Mouse (Mus musculus) liver, postnatal 0 days (tissue): ENCODE data around the gene Cyb5d1. TPM values are rescaled to one million over a fixed set of nuclear protein-coding genes. Genes with fewer than 3 reads are reported as not detected.

Experiments used
- ATAC-seq: fragments of 200-750 bp; cut with Nextera tagmentation; 2 replicates; pipeline ENCODE4 v1.8.0; 2017; ENCODE audit warnings: mild to moderate bottlenecking, moderate library complexity
- DNase-seq: peaks from one replicate; pipeline ENCODE4 v3.0.0-alpha.2; 2016
- H3K27ac ChIP-seq: fragments of 300-500 bp; sonication (generic); 2 replicates; pipeline ENCODE4 v1.5.1; 2014; ENCODE audit warnings: antibody characterized with exemption, moderate library complexity, mild to moderate bottlenecking, low read depth
- H3K27me3 ChIP-seq: fragments of 300-500 bp; sonication (generic); 2 replicates; pipeline ENCODE4 v1.6.1; 2014; ENCODE audit warnings: low read length, control low read depth, mixed read lengths; ENCODE audit not compliant: insufficient read depth
- H3K36me3 ChIP-seq: fragments of 300-500 bp; sonication (generic); replicated peaks from 2 replicates; pipeline ENCODE4 v1.6.1; 2014; ENCODE audit warnings: mild to moderate bottlenecking, control low read depth, low read length, moderate library complexity, mixed read lengths; ENCODE audit not compliant: insufficient read depth
- H3K4me1 ChIP-seq: fragments of 300-500 bp; sonication (generic); 2 replicates; pipeline ENCODE4 v1.6.1; 2014; ENCODE audit warnings: antibody characterized with exemption, mild to moderate bottlenecking, control low read depth; ENCODE audit not compliant: insufficient read depth
- H3K4me2 ChIP-seq: fragments of 300-500 bp; sonication (generic); 2 replicates; pipeline ENCODE4 v1.6.1; 2014; ENCODE audit warnings: low read depth, mild to moderate bottlenecking, low read length, moderate library complexity, mixed read lengths
- H3K4me3 ChIP-seq: fragments of 300-500 bp; sonication (generic); 2 replicates; pipeline ENCODE4 v1.5.1; 2014; ENCODE audit warnings: low read depth, low read length
- H3K9ac ChIP-seq: fragments of 300-500 bp; sonication (generic); replicated peaks from 2 replicates; pipeline ENCODE4 v1.6.1; 2014; ENCODE audit warnings: mild to moderate bottlenecking, moderate library complexity
- H3K9me3 ChIP-seq: fragments of 300-500 bp; sonication (generic); 2 replicates; pipeline ENCODE4 v1.6.1; 2016; ENCODE audit warnings: mild to moderate bottlenecking, control low read depth, low read length, mixed read lengths
- CTCF ChIP-seq: sonication (generic); IDR thresholded peaks from 2 replicates; pipeline ENCODE4 v1.5.1; 2016; ENCODE audit warnings: antibody characterized with exemption, low read depth
- EP300 ChIP-seq: IDR thresholded peaks from 2 replicates; pipeline ENCODE4 v1.6.1; 2016; ENCODE audit warnings: antibody characterized with exemption, low read depth, mild to moderate bottlenecking
- WGBS: fragments of 180-500 bp; shearing (Covaris S2); extraction: QIAGEN DNeasy Blood & Tissue Kit; methylation state at CpG from one replicate; pipeline ENCODE4 v1.1.7; 2014; ENCODE audit not compliant: insufficient replicate concordance; 5-methylcytosine and 5-hydroxymethylcytosine counted together
- polyA plus RNA-seq: library from polyadenylated mRNA; unstranded; fragments of >200 nt; fragmentation: Nextera tagmentation; extraction: Ambion mirVana; gene quantifications from 2 replicates; pipeline ENCODE4 v1.2.1, GENCODE M21; 2015

Gene Cyb5d1
- polyA plus RNA-seq, 1 experiment from 2014 or later, result 5.4 TPM

- DNase-seq (no peak), ATAC-seq (no peak)
- no peak overlapping the region for H3K4me3 ChIP-seq
- H3K27ac ChIP-seq, result no peak overlapping the region
- H3K9ac ChIP-seq, result no peak overlapping the region
- 80% methylated on average over 16 of the region's 16 CpGs for WGBS
- TF ChIP-seq EP300 (no peak), CTCF (no peak)
- H3K27me3 ChIP-seq, result no peaks in the 10 kb centered on the region
- H3K4me1 ChIP-seq, result peaks cover 11% of the 10 kb centered on the region
- H3K9me3 ChIP-seq, result no peaks in the 10 kb centered on the region
- H3K36me3 ChIP-seq, result peaks cover 45% of the 10 kb centered on the region
- H3K4me2 ChIP-seq, result no peak overlapping the region
Measured at GRCm38 (mm10) chr11:69406867-69407723, 11.7 kb upstream of the Cyb5d1 start.

GRCm38 (mm10) chr11:69406282-69406681 lies 10.9 kb upstream of the Cyb5d1 start:
- Histone ChIP-seq H3K27me3 (no peaks in the 10 kb centered on the region), H3K9ac (no peak overlapping the region), H3K4me2 (no peak overlapping the region), H3K9me3 (no peaks in the 10 kb centered on the region), H3K27ac (no peak overlapping the region), H3K36me3 (peaks cover 52% of the 10 kb centered on the region), H3K4me3 (no peak overlapping the region), H3K4me1 (peaks cover 7% of the 10 kb centered on the region)
- 84% methylated on average over 19 of the region's 19 CpGs for WGBS
- DNase-seq, result peak; percentile 13
- no peak for TF ChIP-seq CTCF
- TF ChIP-seq EP300, result no peak
- no peak for ATAC-seq

- no peaks in the 10 kb centered on the region for H3K9me3 ChIP-seq
- TF ChIP-seq EP300, result no peak
- TF ChIP-seq CTCF, result no peak
- H3K36me3 ChIP-seq, result peaks cover 57% of the 10 kb centered on the region
- no peak overlapping the region for H3K27ac ChIP-seq
- WGBS, result 87% methylated on average over 24 of the region's 24 CpGs
- no peak for DNase-seq
- H3K4me1 ChIP-seq, result peaks cover 7% of the 10 kb centered on the region
- no peak overlapping the region for H3K4me2 ChIP-seq
- no peak overlapping the region for H3K9ac ChIP-seq
- no peak overlapping the region for H3K4me3 ChIP-seq
- H3K27me3 ChIP-seq, result no peaks in the 10 kb centered on the region
- ATAC-seq, result no peak
Measured at GRCm38 (mm10) chr11:69405397-69406200, 10.2 kb upstream of the Cyb5d1 start.

GRCm38 (mm10) chr11:69404595-69405396 lies 9.4 kb upstream of the Cyb5d1 start:
- Histone ChIP-seq H3K4me3 (no peak overlapping the region), H3K4me2 (no peak overlapping the region), H3K9me3 (no peaks in the 10 kb centered on the region), H3K36me3 (peaks cover 65% of the 10 kb centered on the region), H3K27ac (no peak overlapping the region), H3K9ac (no peak overlapping the region), H3K27me3 (no peaks in the 10 kb centered on the region), H3K4me1 (peaks cover 7% of the 10 kb centered on the region)
- DNase-seq (no peak), ATAC-seq (no peak)
- TF ChIP-seq EP300 (no peak), CTCF (no peak)
- WGBS, result 91% methylated on average over 23 of the region's 24 CpGs

GRCm38 (mm10) chr11:69403691-69404594 lies 8.5 kb upstream of the Cyb5d1 start:
- ATAC-seq, result no peak
- Histone ChIP-seq H3K27ac (no peak overlapping the region), H3K27me3 (no peaks in the 10 kb centered on the region), H3K9ac (no peak overlapping the region), H3K36me3 (peaks cover 68% of the 10 kb centered on the region), H3K4me2 (no peak overlapping the region), H3K4me3 (no peak overlapping the region), H3K9me3 (no peaks in the 10 kb centered on the region), H3K4me1 (peaks cover 7% of the 10 kb centered on the region)
- 89% methylated on average over 38 of the region's 38 CpGs for WGBS
- TF ChIP-seq EP300, result no peak
- TF ChIP-seq CTCF, result no peak
- DNase-seq, result no peak
